Mouse (Mus musculus) layer of hippocampus, adult 11-12 months (tissue): ENCODE measurements at regions not wholly inside any gene's neighbourhood (a gene's known extent, or its start where the extent isn't known, plus 50 kb on each side); places are given as distances from the start of the nearest gene placed in this dataset.

ENCODE experiments used
- DNase-seq: peaks from one replicate; pipeline ENCODE4 v3.0.0; 2022; ENCODE audit warnings: low spot score

DNA sequence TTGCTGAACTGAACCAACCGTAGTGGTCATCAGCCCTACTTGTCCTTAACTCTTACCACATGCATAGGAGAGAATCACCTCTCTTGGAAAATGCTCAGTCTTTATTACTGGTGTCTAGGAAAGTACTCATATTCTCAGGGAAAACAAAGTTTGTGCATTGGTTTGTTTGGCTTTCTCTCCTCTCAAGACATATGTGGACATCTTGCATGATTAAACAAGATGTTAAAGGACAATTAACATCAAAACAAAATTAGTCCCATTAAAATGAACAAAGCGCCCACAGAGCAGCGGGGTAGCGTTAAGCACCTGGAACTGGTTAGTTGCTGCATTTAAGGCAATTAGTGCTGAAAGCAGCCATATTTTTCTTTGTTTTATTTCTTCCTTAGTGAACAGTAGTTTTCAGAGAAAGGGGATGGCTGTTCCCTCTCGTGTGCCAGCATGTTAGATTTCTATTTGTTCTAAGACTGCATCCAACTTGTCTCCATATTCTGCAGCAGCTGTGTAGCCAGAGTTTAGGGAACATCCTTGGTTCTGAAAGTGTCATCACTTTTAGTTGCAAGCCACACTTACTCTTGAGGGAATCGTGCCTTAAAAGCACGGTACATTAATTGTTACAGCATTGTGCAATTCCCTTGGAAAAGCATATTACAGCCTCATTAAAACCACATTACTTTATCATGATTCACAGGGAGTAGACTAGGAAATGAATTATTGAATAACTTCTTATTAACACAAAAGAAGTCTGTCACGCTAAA lies 137.7 kb downstream of the Ube2u start:
- DNase-seq = no peak

GRCm38 (mm10) chr4:100616916-100617488 lies 138.4 kb downstream of the Ube2u start:
- no peak for DNase-seq

DNA sequence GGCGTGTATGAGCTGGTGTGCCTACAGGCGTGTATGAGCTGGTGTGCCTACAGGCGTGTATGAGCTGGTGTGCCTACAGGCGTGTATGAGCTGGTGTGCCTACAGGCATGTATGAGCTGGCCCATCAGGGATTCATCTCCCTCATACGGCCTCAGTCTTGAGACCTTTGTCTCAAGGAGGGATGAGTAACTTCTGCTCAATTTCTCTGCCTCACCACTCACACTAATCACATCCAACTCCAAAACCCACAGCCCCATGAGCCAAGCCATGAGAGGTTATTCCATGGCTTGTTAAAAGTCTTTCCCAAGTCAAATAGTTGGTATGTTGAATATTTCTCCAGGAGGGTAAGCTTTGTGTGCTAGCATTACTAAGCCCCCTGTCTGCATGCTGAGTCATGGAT lies 146.0 kb downstream of the Ube2u start:
- DNase-seq = no peak

DNA sequence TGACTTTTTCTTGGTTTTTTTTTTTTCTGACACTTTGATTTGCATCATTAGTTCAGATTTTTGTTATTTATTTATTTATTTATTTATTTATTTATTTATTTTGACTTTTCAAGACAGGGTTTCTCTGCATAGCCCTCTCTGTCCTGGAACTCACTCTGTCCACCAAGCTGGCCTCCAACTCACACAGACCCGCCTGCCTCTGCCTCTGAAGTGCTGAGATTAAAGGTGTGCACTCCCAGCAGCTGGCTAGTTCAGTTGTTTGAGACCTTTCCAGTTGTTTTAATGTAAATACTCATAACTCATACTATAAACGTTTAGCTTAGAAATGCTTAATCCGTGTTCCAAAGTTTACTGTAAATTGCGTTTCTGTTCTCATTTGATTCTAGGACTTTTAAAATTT lies 147.9 kb downstream of the Ube2u start:
- DNase-seq = no peak

DNA sequence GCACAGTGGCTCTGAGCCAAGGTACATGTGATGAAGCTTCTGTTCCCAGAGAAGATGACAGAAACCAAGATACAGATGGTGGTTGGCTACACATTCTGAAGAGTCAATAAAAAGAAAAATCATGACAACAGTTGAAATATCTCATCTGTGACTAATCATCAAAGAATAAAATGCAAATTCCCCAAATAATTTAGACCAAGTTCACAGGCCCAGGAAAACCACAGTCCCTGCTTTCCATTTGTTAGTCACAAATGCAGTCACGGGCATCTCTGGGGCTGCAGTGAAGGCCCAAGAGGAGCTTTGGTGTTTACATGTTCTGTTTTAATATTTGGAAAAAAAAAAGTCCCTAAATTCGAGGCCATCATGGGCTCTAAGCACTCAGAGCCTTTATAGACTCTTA lies 142.1 kb upstream of the Cachd1 start:
- DNase-seq = no peak

GRCm38 (mm10) chr4:100637597-100637996 lies 138.9 kb upstream of the Cachd1 start:
- DNase-seq = no peak

- peak; percentile 53 for DNase-seq
These were observed 115.3 kb upstream of the Cachd1 start for GRCm38 (mm10) chr4:100661154-100661553.

DNA sequence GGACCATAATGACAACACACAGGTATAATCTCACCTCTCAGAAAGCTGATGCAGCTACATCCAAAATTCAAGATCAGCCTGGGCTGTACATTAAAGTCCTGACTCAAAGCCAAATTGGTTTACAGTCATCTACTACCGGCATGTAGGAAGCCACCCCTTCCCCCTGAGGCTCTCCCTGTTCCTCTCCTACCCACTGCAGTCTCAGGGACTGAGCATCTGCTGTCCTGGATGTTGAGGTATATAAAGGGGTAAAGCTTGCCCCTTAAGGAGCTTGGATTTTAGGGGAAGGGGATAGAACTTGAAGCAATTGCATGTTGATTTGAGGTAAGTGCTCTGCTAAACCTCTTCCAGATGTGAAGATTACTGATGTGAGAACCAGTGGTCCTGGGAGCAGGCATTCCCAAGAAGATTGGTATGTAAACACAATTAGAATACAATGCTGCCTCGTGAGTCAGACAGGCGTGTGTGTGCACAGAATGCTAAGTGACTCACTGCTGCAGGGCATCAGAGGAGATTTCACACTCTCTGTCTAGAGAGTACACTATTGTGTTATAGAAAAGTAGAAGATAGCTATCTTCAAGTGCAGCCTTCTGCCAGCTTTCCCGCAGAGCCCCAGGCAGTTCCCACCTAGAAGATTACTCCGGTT lies 111.7 kb upstream of the Cachd1 start:
- DNase-seq = no peak

DNA sequence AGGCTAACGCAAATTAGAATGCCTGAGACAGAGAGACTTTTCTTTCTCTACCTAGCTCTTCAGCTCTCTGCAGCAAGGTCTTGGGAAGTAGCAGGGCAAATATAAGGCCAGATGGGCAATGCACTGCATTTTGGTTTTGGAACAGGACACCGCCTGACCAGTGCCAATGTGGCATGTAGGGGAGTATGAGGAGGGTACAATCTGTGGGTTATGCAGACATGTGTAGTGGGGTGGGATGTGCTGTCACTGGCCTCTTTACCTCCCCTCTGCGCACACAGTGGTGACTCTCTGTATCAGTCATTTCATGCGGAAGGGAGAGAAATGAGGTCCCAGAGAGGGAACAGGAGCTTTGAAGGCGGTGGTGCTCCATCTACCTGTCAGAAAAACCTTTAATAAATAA lies 105.9 kb upstream of the Cachd1 start:
- DNase-seq = no peak

DNA sequence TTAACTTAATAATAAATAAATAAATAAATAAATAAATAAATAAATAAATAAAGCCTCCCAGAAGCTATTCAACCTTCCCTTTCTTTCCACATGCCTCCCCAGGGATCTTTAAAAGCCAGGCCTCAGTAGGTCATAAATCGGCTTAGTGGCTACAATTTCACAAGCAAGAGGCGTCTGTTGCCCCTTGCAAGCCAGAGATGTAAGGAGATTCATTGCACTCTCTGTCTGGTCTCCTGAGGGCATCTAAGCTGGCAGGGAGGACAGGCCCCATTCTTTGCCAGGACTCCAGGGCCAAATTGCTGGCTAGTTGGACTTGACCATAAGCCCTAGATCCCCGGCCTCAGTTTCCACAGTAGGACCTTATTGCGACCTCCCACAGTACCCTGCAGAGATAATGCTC lies 101.6 kb upstream of the Cachd1 start:
- no peak for DNase-seq

DNA sequence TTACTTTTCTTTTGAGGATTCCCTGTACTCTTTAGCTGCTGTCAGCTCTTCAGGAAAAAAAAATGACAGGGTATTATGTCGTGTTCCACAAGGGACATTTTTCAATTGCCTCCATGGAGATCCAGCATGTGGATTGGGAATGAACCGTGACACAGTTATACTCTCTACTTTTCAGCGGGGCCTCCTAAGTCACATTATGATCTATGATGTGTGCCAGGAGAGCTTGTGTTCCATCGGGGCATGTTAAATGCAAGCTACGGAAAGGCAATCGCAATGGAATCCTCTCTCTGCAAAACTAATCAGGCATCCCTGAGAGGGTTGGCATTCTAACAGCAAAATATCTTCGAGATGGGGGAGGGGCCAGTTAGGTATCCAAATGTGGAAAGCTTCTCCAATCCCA lies 92.7 kb upstream of the Cachd1 start:
- DNase-seq = no peak

- DNase-seq = no peak
These were observed 76.5 kb upstream of the Cachd1 start for GRCm38 (mm10) chr4:100700002-100700401.

- DNase-seq = no peak
These were observed 76.1 kb upstream of the Cachd1 start for GRCm38 (mm10) chr4:100700418-100700817.

DNA sequence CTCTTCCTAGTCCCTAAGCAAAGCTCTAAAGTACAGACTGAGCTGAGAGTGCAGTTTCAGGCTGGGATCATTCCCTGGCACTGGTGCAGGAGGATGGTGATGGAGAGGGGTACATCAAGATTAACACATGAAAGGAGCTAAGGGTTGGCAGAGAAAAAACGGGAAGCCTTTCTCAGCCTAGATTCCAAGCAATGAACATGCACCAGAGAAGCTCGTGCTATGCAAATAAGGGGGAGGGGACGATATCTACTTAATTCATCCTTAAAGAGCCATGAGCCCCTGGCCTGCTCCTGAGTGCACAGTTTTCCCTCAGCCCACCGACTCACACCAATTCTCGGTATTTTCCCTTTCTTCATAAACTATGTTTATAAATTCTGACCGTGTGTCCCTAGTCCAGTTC lies 70.5 kb upstream of the Cachd1 start:
- DNase-seq = no peak

GRCm38 (mm10) chr4:100707125-100707524 lies 69.3 kb upstream of the Cachd1 start:
- no peak for DNase-seq

- DNase-seq = no peak
These were observed 68.2 kb upstream of the Cachd1 start for GRCm38 (mm10) chr4:100708247-100708646.

- DNase-seq = no peak
These were observed 62.2 kb upstream of the Cachd1 start for GRCm38 (mm10) chr4:100714240-100714639.

GRCm38 (mm10) chr4:100717601-100718000 lies 58.9 kb upstream of the Cachd1 start:
- DNase-seq = no peak

DNA sequence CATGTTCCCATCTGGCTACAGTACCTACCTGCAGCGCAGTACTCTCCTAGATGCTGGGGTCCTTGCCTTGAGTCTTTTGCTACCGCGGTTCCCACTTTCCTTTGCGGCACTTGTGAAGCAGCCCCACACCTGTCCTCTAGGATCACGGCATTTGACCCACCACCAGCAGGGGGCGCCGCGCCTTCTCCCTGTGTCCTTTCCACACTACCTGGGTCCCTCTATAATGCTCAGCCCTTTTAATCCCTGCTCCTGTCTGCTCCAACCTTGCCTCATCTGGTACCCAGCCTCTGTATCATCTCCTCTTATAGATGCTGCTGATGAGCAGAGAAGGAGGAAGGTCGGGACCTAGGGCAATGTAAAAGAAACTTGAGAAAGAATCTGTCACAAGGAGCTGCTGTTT lies 53.9 kb upstream of the Cachd1 start:
- peak; percentile 52 for DNase-seq

DNA sequence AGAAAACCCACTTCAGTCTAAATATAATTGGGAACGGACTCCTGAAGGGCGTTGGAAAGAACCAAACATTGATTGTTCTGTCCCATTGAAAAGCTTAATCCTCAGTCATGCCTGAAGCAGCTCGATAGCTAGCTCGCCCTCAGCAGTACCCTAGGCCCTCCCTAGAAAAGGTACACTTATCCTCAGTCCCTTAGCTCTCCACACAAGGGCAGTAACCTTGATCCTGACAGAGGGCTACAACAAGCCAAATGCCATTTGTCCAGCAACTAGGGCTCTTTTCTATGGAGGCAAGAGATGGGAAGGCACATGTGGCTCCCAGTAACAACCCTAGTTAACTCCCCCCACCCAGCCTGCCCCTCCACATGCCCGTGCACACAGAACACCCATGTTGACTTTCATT lies 53.4 kb upstream of the Cachd1 start:
- DNase-seq = no peak

- DNase-seq = no peak
These were observed 50.7 kb upstream of the Cachd1 start for GRCm38 (mm10) chr4:100725811-100726210.

- no peak for DNase-seq
These were observed 50.0 kb upstream of the Cachd1 start for GRCm38 (mm10) chr4:100726496-100726895.
